Mouse (Mus musculus): Measurements from ENCODE around the gene Olfr1442. TPM values are rescaled to one million over a fixed set of nuclear protein-coding genes. Genes with fewer than 3 reads are reported as not detected.
"Not testable (repeated sequence)": the region's sequence is repeated elsewhere in the genome, so short reads cannot be mapped to it uniquely, and the experiment has no call there.

Gene Olfr1442
- polyA plus RNA-seq, 1 experiment from 2014 or later, result not detected

- H3K9ac ChIP-seq (ENCODE audit: low read length), result no peak overlapping the region
- no peak for DNase-seq (ENCODE audit: low spot score)
- no peak for ATAC-seq
- H3K4me2 ChIP-seq (ENCODE audit: low read length), result no peak overlapping the region
- H3K36me3 ChIP-seq (ENCODE audit: control insufficient read depth, insufficient read depth, low read length), result no peaks in the 10 kb centered on the region
- 77% methylated on average over 2 of the region's 2 CpGs for WGBS
- no peaks in the 10 kb centered on the region for H3K9me3 ChIP-seq (replicated peaks; ENCODE audit: control insufficient read depth, low read length)
- H3K27ac ChIP-seq (ENCODE audit: low read depth, low read length), result no peak overlapping the region
- no peak overlapping the region for H3K4me3 ChIP-seq (ENCODE audit: low read depth, low read length)
- H3K4me1 ChIP-seq (ENCODE audit: control insufficient read depth, insufficient read depth, low read length), result no peaks in the 10 kb centered on the region
- no peaks in the 10 kb centered on the region for H3K27me3 ChIP-seq (replicated peaks; ENCODE audit: control insufficient read depth, insufficient read depth, low read length)
Measured at GRCm38 (mm10) chr19:12720463-12720862, 50.2 kb downstream of the Olfr1442 start.

- WGBS, result 91% methylated on average over 5 of the region's 5 CpGs
- ATAC-seq; H3K9ac ChIP-seq (ENCODE audit: low read length); H3K4me2 ChIP-seq (ENCODE audit: low read length); H3K27ac ChIP-seq (ENCODE audit: low read depth, low read length); H3K27me3 ChIP-seq (replicated peaks; ENCODE audit: control insufficient read depth, insufficient read depth, low read length); H3K4me3 ChIP-seq (ENCODE audit: low read depth, low read length); H3K36me3 ChIP-seq (ENCODE audit: control insufficient read depth, insufficient read depth, low read length); H3K4me1 ChIP-seq (ENCODE audit: control insufficient read depth, insufficient read depth, low read length); DNase-seq (ENCODE audit: low spot score); H3K9me3 ChIP-seq (replicated peaks; ENCODE audit: control insufficient read depth, low read length): not testable (repeated sequence)
Measured at GRCm38 (mm10) chr19:12720919-12721318, 50.7 kb downstream of the Olfr1442 start.

- H3K4me1 ChIP-seq (ENCODE audit: control insufficient read depth, insufficient read depth, low read length); DNase-seq (ENCODE audit: low spot score); H3K9me3 ChIP-seq (replicated peaks; ENCODE audit: control insufficient read depth, low read length); H3K36me3 ChIP-seq (ENCODE audit: control insufficient read depth, insufficient read depth, low read length); H3K9ac ChIP-seq (ENCODE audit: low read length); ATAC-seq; H3K4me3 ChIP-seq (ENCODE audit: low read depth, low read length); H3K4me2 ChIP-seq (ENCODE audit: low read length); H3K27ac ChIP-seq (ENCODE audit: low read depth, low read length); H3K27me3 ChIP-seq (replicated peaks; ENCODE audit: control insufficient read depth, insufficient read depth, low read length): not testable (repeated sequence)
- WGBS, result 96% methylated on average over 7 of the region's 7 CpGs
Measured at GRCm38 (mm10) chr19:12721596-12721995, 51.4 kb downstream of the Olfr1442 start.

GRCm38 (mm10) chr19:12722308-12722707 lies 52.1 kb downstream of the Olfr1442 start:
- H3K27ac ChIP-seq (ENCODE audit: low read depth, low read length), result no peak overlapping the region
- no peak overlapping the region for H3K4me3 ChIP-seq (ENCODE audit: low read depth, low read length)
- no peaks in the 10 kb centered on the region for H3K9me3 ChIP-seq (replicated peaks; ENCODE audit: control insufficient read depth, low read length)
- H3K27me3 ChIP-seq (replicated peaks; ENCODE audit: control insufficient read depth, insufficient read depth, low read length), result no peaks in the 10 kb centered on the region
- H3K4me2 ChIP-seq (ENCODE audit: low read length), result no peak overlapping the region
- no peaks in the 10 kb centered on the region for H3K36me3 ChIP-seq (ENCODE audit: control insufficient read depth, insufficient read depth, low read length)
- H3K4me1 ChIP-seq (ENCODE audit: control insufficient read depth, insufficient read depth, low read length), result no peaks in the 10 kb centered on the region
- H3K9ac ChIP-seq (ENCODE audit: low read length), result no peak overlapping the region
- DNase-seq (ENCODE audit: low spot score) (no peak), ATAC-seq (no peak)
- 78% methylated on average over 2 of the region's 3 CpGs for WGBS

GRCm38 (mm10) chr19:12725851-12726250 lies 55.6 kb downstream of the Olfr1442 start:
- no peak for DNase-seq (ENCODE audit: low spot score)
- no peak overlapping the region for H3K9ac ChIP-seq (ENCODE audit: low read length)
- no peak overlapping the region for H3K4me2 ChIP-seq (ENCODE audit: low read length)
- H3K9me3 ChIP-seq (replicated peaks; ENCODE audit: control insufficient read depth, low read length), result no peaks in the 10 kb centered on the region
- no peak for ATAC-seq
- no peak overlapping the region for H3K27ac ChIP-seq (ENCODE audit: low read depth, low read length)
- 89% methylated on average over 1 of the region's 1 CpGs for WGBS
- no peaks in the 10 kb centered on the region for H3K4me1 ChIP-seq (ENCODE audit: control insufficient read depth, insufficient read depth, low read length)
- no peaks in the 10 kb centered on the region for H3K36me3 ChIP-seq (ENCODE audit: control insufficient read depth, insufficient read depth, low read length)
- no peaks in the 10 kb centered on the region for H3K27me3 ChIP-seq (replicated peaks; ENCODE audit: control insufficient read depth, insufficient read depth, low read length)
- H3K4me3 ChIP-seq (ENCODE audit: low read depth, low read length), result no peak overlapping the region

Other genes with a start within 250 kb of the Olfr1442 start
- gene Pfpl, start 242.5 kb upstream of the Olfr1442 start, polyA plus RNA-seq (2014; fragmentation: Nextera tagmentation; extraction: Ambion mirVana), result not detected in 2 replicates
- 0.55 and 0.75 TPM in 2 replicates for gene Mpeg1, start 209.7 kb upstream of the Olfr1442 start, polyA plus RNA-seq (2014; fragmentation: Nextera tagmentation; extraction: Ambion mirVana)
- gene Dtx4, start 169.0 kb upstream of the Olfr1442 start, polyA plus RNA-seq (2014; fragmentation: Nextera tagmentation; extraction: Ambion mirVana), result 15.3 and 18.2 TPM in 2 replicates
- 9.9 and 10.9 TPM in 2 replicates for gene Fam111a, start 124.7 kb upstream of the Olfr1442 start, polyA plus RNA-seq (2014; fragmentation: Nextera tagmentation; extraction: Ambion mirVana)
- gene Gm4952, start 70.5 kb upstream of the Olfr1442 start, polyA plus RNA-seq (2014; fragmentation: Nextera tagmentation; extraction: Ambion mirVana), result not detected in 2 replicates
- gene Glyat, start 37.1 kb upstream of the Olfr1442 start, polyA plus RNA-seq (2014; fragmentation: Nextera tagmentation; extraction: Ambion mirVana), result not detected in 2 replicates
- gene Olfr1443, start 7.7 kb downstream of the Olfr1442 start, polyA plus RNA-seq (2014; fragmentation: Nextera tagmentation; extraction: Ambion mirVana), result not detected in 2 replicates
- not detected in 2 replicates for gene Keg1, start 25.3 kb downstream of the Olfr1442 start, polyA plus RNA-seq (2014; fragmentation: Nextera tagmentation; extraction: Ambion mirVana)
- 1.2 TPM in 2 replicates for gene Cntf, start 95.2 kb downstream of the Olfr1442 start, polyA plus RNA-seq (2014; fragmentation: Nextera tagmentation; extraction: Ambion mirVana)
- 7.7 and 8.1 TPM in 2 replicates for gene Zfp91, start 125.7 kb downstream of the Olfr1442 start, polyA plus RNA-seq (2014; fragmentation: Nextera tagmentation; extraction: Ambion mirVana)
- 1.2 and 1.4 TPM in 2 replicates for gene Lpxn, start 125.8 kb downstream of the Olfr1442 start, polyA plus RNA-seq (2014; fragmentation: Nextera tagmentation; extraction: Ambion mirVana)
- not detected in 2 replicates for gene Gm5244, start 176.2 kb downstream of the Olfr1442 start, polyA plus RNA-seq (2014; fragmentation: Nextera tagmentation; extraction: Ambion mirVana)
- gene Olfr1444, start 186.8 kb downstream of the Olfr1442 start, polyA plus RNA-seq (2014; fragmentation: Nextera tagmentation; extraction: Ambion mirVana), result not detected in 2 replicates
- not detected in 2 replicates for gene Olfr1445, start 213.4 kb downstream of the Olfr1442 start, polyA plus RNA-seq (2014; fragmentation: Nextera tagmentation; extraction: Ambion mirVana)
- gene Olfr1446, start 223.1 kb downstream of the Olfr1442 start, polyA plus RNA-seq (2014; fragmentation: Nextera tagmentation; extraction: Ambion mirVana), result not detected in 2 replicates
- not detected in 2 replicates for gene Olfr1447, start 233.3 kb downstream of the Olfr1442 start, polyA plus RNA-seq (2014; fragmentation: Nextera tagmentation; extraction: Ambion mirVana)